Mouse (Mus musculus) cerebellum, postnatal 36 days (tissue): Measurements from ENCODE around the gene Dusp14.

Source experiments
- DNase-seq, 2 experiments: peaks; one replicate each; pipeline ENCODE4 v3.0.0; 2021 to 2022; ENCODE audit warnings: mixed read lengths in 2 of 2

The Dusp14 gene

GRCm38 (mm10) chr11:84066071-84066481 lies 3.0 kb downstream of the Dusp14 start:
- peak; percentile 36 to 57 for DNase-seq

- no peak for DNase-seq
Observed at GRCm38 (mm10) chr11:84063631-84064209, 5.3 kb downstream of the Dusp14 start.

- no peak for DNase-seq
Observed at GRCm38 (mm10) chr11:84062805-84063204, 6.3 kb downstream of the Dusp14 start.

- DNase-seq: no peak
Observed at GRCm38 (mm10) chr11:84061881-84062280, 7.2 kb downstream of the Dusp14 start.

GRCm38 (mm10) chr11:84060635-84061034 lies 8.4 kb downstream of the Dusp14 start:
- DNase-seq: no peak

DNA sequence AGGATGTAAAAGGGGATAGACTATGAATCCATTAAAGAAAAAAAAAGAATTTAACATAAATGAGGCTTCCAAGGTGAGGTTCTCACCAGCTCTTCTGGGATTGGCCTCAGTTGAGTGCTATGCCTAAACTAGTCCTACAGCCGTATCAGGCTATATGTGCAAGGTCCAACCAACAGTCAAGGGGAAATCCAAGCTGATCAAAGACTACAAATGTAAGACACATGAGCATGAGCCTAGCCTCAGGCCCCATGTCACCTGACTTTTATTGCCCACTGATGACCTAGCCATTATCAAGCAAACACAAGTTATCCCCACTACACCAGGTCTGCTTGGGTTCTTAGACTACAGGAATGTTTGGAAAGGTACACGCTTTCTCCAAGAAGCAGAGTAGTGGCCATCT lies 9.3 kb downstream of the Dusp14 start:
- no peak for DNase-seq

DNA sequence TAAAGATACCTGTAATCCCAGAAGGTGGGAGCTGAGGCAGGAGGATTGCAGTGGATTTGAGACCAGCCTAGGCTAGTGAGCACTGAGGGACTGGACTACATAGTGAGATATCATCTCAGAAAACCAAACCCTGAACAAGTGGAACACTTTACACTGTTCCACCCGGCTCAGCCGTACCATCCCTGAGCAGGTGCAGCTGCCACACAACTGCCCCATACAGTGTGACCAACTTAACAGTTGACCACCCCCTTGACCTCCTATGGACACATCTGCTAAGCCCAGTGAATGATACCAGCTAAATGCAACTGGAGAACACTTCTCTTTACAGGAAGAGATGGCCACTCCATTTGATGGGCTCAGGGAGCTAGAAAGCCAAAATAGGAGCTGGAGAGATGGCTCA lies 11.6 kb downstream of the Dusp14 start:
- DNase-seq: no peak

DNA sequence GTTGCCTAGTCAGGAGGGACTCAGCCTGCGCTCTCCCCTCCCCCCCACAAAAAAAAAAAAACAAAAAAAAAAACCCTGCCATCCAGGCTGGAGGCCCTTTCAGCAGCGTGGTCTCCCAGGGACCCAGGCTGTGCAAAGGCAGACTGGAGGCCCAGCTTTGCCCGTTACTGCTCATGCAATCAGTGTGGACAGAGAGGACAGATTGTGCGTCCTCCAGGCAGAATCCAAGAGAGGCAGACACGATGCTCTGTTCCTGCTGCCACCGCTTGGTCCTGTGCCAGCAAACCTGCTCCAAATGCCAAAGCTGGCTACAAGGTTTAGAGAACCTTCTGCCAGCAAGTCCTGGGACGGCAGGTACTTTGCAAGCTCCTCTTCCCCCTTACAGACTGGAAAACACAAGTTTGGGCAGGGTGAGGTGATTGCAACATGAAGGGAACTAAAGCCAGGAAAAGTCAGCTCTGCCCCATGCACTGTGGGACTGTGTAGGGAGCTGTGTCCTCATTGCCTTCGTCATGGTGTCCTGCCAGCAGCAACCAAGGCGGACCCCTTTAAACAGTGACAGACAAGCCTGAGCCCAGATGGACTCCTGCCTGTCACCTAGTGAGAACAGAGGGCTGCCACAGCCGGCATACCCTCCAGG lies 15.4 kb downstream of the Dusp14 start:
- DNase-seq: peak; percentile 96

DNA sequence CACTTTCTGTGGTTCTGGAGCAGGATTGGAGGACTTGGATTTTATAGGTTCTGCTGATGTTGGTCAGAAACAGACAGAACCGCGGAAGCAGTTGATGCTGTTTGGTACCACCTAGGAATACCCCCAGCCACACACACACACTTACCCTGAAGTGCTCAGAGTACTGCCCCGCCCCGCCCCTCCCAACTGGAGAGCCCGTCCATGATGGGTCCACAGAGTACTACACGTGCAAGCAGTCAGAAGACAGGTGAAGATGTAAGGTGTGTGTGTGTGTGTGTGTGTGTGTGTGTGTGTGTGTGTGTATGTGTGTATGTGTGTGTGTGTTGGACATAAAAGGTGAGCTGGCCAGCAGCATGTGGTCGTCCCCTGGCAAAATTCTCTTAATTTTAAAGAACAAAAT lies 16.0 kb downstream of the Dusp14 start:
- no peak for DNase-seq

DNA sequence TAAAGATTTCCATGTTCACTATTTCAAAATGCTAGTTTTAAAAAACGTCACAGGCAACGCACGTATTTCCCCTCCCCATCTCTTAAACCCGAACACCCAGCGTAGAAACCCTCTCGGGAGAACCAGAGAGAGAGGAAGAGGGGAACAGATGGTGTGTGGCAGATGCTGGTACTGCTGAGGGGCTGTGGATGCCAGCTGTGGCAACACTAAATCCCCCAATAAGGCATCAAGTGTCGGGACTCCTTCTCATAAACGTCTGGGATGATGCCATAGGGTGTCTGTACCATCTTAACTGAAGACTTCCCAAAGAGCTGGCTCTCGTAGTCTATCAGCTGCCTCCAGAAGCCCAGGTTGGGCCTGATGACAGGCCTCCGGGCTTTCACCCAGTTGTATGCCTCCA lies 20.6 kb downstream of the Dusp14 start:
- DNase-seq: no peak

DNA sequence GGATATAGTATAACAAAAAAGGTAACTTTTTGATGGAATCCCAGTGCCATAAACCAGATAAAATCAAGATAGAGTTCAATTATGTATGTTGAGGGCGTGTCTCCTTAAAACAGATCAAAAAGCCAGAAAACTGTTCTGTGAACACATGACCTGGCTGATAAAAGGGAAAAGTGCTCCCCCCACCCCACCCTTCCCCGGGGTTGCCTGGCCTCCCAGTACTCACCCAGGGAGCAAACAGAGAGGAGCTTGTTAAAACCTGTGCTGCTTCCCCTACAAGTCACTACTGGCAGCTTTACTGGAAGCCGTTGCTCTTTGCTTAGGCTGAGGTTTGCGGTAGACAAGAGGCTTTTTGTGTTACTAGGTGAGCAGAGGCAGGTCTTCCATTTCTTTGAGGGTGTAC lies 21.8 kb downstream of the Dusp14 start:
- no peak for DNase-seq

GRCm38 (mm10) chr11:84044988-84045387 lies 24.1 kb downstream of the Dusp14 start:
- no peak for DNase-seq

DNA sequence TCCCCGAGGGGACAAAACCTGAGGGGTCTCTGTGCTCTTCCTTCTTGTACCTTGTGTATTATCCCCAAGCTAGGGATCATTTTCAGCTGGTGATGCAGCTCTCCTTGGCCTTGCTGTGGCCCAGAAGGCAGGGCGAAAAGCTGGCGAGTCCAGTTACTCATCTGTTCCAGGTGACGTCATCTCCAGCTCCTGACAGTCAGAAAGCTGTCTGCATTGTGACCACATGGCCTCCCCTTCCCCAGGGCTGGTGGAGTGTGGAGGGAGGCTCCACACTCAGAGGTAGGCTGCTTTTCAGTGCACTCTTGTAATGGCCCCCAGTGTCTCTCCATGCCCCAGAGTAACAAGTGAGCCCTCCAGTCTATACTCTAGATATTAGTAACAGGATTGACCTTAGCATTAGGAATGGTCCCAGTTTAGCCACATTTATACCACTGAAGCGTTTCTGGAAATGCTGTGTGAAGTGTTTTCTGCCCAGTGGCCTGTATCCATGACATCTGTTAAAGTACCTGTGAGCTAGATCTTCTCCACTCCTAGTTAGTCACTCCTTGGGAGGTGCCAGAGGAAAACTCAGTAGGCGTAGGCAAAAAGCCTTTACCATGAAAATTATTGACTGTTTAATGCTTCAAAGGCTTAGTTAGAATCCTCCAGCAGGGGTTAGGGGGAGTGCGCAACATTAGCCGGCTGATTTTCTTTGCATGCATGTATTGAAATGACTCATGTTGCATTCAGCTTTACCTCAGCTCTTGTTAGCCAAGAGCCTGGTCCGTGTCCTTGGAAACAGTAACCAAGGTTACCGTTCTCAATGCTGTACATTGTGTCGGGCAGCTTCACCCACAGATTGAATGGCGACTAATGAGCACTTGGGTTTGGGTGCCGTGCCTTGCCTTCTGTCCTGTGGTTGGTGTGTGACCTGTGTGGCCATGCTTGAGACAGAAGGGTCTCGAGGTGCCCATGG lies 26.0 kb downstream of the Dusp14 start:
- DNase-seq: peak in 1 of 2 experiments; percentile 12

DNA sequence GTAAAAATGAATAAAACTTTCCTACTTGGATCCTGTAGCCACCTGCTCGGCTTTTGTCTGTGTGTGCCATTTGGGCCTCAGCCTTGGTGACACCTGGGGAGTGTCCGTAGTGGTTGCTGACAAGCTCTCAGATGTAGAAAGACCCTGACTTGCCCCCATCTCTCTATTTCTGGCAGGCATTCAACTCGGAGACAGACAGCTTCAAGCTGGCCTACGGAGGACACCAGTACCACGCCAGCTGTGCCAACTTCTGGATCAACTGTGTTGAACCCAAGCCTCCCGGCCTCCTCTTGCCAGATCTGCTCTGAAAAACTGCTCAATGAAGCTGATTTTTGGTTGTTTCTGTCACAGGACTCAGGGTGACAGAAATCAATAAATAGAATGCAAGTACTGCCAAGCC lies 28.4 kb downstream of the Dusp14 start:
- DNase-seq: no peak

DNA sequence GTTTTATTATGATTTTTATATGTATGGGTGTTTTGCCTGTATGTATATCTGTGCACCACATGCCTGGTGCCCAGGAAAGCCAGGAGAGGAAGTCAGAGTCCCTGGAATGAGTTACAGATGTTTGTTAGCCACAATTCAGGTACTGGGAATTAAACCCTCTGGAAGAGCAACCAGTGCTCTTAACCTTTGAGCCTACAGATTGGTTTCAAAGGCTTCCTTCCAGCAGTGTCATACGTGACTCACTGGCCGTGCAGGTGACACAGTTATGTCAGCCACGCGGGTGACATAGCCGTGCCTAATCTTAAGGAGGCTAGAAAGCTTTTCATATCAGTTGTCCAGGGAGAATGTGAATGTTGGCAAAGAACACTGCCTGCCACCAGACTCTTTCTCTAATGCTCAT lies 35.4 kb downstream of the Dusp14 start:
- DNase-seq: no peak

DNA sequence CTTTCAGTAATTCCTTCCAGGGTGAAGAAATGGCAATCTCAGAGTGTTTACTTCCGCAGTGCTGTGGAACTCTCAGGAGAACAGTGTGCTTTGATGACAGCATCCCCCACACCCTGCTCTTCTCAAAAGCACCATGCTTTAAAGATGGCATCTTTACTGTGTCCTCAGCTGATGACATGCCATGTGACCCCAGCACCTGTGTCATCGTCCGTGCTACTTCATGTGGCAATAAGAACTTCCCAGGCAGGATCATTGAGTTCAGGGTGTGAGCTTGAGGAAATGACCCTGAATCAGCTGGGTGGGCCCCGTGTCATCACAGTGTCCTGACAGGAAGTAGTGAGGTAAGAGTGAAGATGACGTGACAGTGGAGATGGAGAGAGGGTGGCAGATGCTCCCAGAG lies 36.5 kb downstream of the Dusp14 start:
- no peak for DNase-seq

- peak; percentile 39 to 56 for DNase-seq
Observed at GRCm38 (mm10) chr11:84031971-84032370, 37.1 kb downstream of the Dusp14 start.

DNA sequence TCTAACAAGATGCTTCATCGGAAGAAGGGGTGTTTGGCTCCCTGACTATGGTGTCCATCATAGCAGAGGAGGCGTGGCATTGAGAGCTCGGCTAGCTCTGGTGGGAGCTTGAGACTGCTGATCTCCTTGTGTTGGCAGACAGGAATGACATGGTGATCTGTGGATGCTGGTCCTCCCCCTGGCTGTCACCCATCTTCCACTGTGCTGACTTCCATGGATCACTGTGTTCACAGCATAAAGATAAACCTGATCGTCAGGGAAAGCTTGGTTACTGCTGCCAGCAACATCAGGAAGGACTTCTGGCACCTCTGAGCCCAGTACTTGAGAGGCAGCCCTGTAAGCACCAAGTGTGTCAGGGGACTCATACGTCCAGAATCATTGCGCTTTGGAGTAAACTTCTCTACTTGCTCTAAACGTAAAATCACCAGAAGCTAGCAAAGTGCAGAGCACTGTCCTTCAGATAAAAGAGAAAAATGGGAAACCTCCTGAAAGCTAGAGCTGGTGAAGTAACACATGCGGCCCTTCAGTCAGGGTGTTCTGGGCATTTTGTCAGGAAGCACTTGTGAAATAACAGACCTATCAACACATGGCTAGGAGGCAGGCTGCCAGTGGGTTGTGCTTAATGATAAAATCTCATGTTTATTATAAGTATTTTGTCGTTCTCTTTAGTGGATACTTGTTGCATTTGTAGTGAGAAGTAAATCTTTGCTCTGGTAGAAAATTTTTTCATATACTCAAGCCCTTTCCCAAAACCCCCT lies 40.6 kb downstream of the Dusp14 start:
- no peak for DNase-seq

- DNase-seq: no peak
Observed at GRCm38 (mm10) chr11:84027231-84027630, 41.8 kb downstream of the Dusp14 start.

- no peak for DNase-seq
Observed at GRCm38 (mm10) chr11:84016810-84017508, 52.1 kb downstream of the Dusp14 start.

GRCm38 (mm10) chr11:84016147-84016809 lies 52.8 kb downstream of the Dusp14 start:
- DNase-seq: no peak

DNA sequence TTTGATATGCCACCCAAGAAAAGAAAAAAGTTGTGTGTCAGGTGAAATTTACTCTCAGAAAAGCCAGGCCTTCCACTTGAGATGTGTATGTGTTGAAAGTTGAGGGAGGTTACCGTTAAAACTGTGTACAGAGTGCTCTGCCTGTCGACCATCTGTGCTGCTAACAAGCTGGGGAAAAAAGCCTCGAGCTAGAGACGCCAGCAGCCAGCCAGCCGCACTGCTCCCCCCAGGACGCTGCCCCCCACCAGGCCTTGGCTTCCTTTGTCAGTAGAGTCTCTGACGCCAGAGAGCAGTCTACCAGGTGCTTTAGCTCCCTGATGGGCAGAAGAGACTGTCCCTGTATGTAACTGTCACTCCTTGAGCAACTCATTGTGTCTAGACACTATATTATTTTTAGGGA lies 56.0 kb downstream of the Dusp14 start:
- peak; percentile 49 to 69 for DNase-seq
